Mouse (Mus musculus) olfactory bulb, adult 2 months (tissue): ENCODE results near the gene Sdf4. TPM values are rescaled to one million over a fixed set of nuclear protein-coding genes. Genes with fewer than 3 reads are reported as not detected.

Experiments
- H3K27ac ChIP-seq: fragments of 200-500 bp; 2 replicates; pipeline ENCODE4 v1.5.1; 2012; ENCODE audit warnings: low read depth, low read length; ENCODE audit not compliant: insufficient read depth
- H3K4me1 ChIP-seq: fragments of 200-500 bp; 2 replicates; pipeline ENCODE4 v1.6.1; 2012; ENCODE audit warnings: low read length; ENCODE audit not compliant: control insufficient read depth, insufficient read depth
- H3K4me3 ChIP-seq: fragments of 200-500 bp; 2 replicates; pipeline ENCODE4 v1.5.1; 2012; ENCODE audit warnings: mild to moderate bottlenecking, low read depth, low read length, moderate library complexity; ENCODE audit not compliant: insufficient read depth
- CTCF ChIP-seq: fragments of 200-500 bp; IDR thresholded peaks from 2 replicates; pipeline ENCODE4 v1.5.1; 2012; ENCODE audit warnings: low read depth, mild to moderate bottlenecking, low read length, moderate library complexity; ENCODE audit not compliant: insufficient read depth
- POLR2A ChIP-seq: fragments of 200-500 bp; IDR thresholded peaks from 2 replicates; pipeline ENCODE4 v1.6.1; 2012; ENCODE audit warnings: mild to moderate bottlenecking, low read depth, low read length, moderate library complexity; ENCODE audit not compliant: insufficient read depth
- WGBS: fragments of 180-500 bp; shearing (Covaris S2); methylation state at CpG from one replicate; pipeline ENCODE4 v1.1.7; 2018; 5-methylcytosine and 5-hydroxymethylcytosine counted together
- polyA plus RNA-seq: library from polyadenylated mRNA; stranded (reverse); fragments of >200 nt; gene quantifications from 2 replicates; pipeline ENCODE4 v1.2.4, GENCODE M21; 2012; ENCODE audit warnings: low replicate concordance; ENCODE audit not compliant: missing spikeins, insufficient read depth, insufficient read length

The Sdf4 gene
- polyA plus RNA-seq, 1 experiment = 218 TPM

DNA sequence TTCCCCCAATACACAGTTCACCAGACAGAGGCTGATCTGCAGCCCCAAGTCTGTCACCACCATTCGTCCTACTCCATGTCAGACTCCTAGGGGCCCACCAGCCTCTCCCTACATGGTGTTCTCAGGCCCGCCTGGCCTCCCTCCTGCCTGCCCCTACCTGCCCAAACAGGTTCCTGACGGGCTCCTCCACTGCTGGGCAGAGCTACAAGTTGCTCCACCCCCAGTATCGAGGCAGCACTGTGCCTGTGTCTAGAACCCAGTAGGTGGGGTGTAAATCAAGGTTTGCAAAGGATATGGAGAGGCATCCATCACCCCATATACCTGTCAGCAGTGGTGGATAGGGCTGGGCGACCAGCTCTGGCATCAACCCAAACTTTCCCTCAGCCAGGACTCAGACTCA is 66.6 kb downstream of the Sdf4 start, which contains the start of gene Ttll10:
Ttll10 (minus strand) TSS at position 154 of the 400 bp plus-strand sequence.
- Histone ChIP-seq H3K4me3 (no peak within 1 kb of the TSS), H3K27ac (no peak within 1 kb of the TSS), H3K4me1 (no peaks in the 10 kb centered on the region; the same call in 1 of the 2 replicates)
- 64% methylated on average over 5 of the region's 5 CpGs for whole genome bisulfite sequencing
- TF ChIP-seq POLR2A = no peak
- TF ChIP-seq CTCF = no peak

GRCm38 (mm10) chr4:156059713-156060112 is 67.0 kb downstream of the Sdf4 start:
- no peaks in the 10 kb centered on the region; the same call in 1 of the 2 replicates for H3K4me1 ChIP-seq
- no peak for TF ChIP-seq CTCF
- no peak for TF ChIP-seq POLR2A
- WGBS = 54% methylated on average over 10 of the region's 10 CpGs
- no peak overlapping the region for H3K4me3 ChIP-seq
- H3K27ac ChIP-seq = no peak overlapping the region

Other genes with a start within 250 kb of the Sdf4 start
- not detected in 2 replicates for gene Atad3a, start 231.8 kb upstream of the Sdf4 start, polyA plus RNA-seq
- not detected in 2 replicates for gene Vwa1, start 218.2 kb upstream of the Sdf4 start, polyA plus RNA-seq
- not detected in 2 replicates for gene Tmem88b, start 207.0 kb upstream of the Sdf4 start, polyA plus RNA-seq
- gene Ankrd65, start 202.4 kb upstream of the Sdf4 start, polyA plus RNA-seq = not detected in 2 replicates
- gene Mrpl20, start 190.0 kb upstream of the Sdf4 start, polyA plus RNA-seq = not detected in 2 replicates
- gene Ccnl2, start 180.4 kb upstream of the Sdf4 start, polyA plus RNA-seq = 186 and 258 TPM in 2 replicates
- not detected in 2 replicates for gene Aurkaip1, start 161.6 kb upstream of the Sdf4 start, polyA plus RNA-seq
- not detected in 2 replicates for gene Mxra8, start 153.2 kb upstream of the Sdf4 start, polyA plus RNA-seq
- not detected in 2 replicates for gene Dvl1, start 145.5 kb upstream of the Sdf4 start, polyA plus RNA-seq
- gene Tas1r3, start 129.5 kb upstream of the Sdf4 start, polyA plus RNA-seq = not detected in 2 replicates
- not detected in 2 replicates for gene Cptp, start 123.4 kb upstream of the Sdf4 start, polyA plus RNA-seq
- not detected in 2 replicates for gene Ints11, start 123.3 kb upstream of the Sdf4 start, polyA plus RNA-seq
- gene Pusl1, start 101.1 kb upstream of the Sdf4 start, polyA plus RNA-seq = not detected in 2 replicates
- not detected in 2 replicates for gene Acap3, start 101.0 kb upstream of the Sdf4 start, polyA plus RNA-seq
- not detected in 2 replicates for gene Ube2j2, start 49.0 kb upstream of the Sdf4 start, polyA plus RNA-seq
- gene C1qtnf12, start 30.6 kb upstream of the Sdf4 start, polyA plus RNA-seq = not detected in 2 replicates
- not detected in 2 replicates for gene B3galt6, start 223 bp upstream of the Sdf4 start, polyA plus RNA-seq
- not detected in 2 replicates for gene Tnfrsf4, start 21.0 kb downstream of the Sdf4 start, polyA plus RNA-seq
- not detected in 2 replicates for gene Tnfrsf18, start 33.3 kb downstream of the Sdf4 start, polyA plus RNA-seq
- gene Ttll10, start 66.5 kb downstream of the Sdf4 start, polyA plus RNA-seq = not detected in 2 replicates
- not detected in 2 replicates for gene 9430015G10Rik, start 117.1 kb downstream of the Sdf4 start, polyA plus RNA-seq
- not detected in 2 replicates for gene Rnf223, start 137.6 kb downstream of the Sdf4 start, polyA plus RNA-seq
- gene Agrn, start 204.6 kb downstream of the Sdf4 start, polyA plus RNA-seq = not detected in 2 replicates
- not detected in 2 replicates for gene Isg15, start 207.9 kb downstream of the Sdf4 start, polyA plus RNA-seq
- not detected in 2 replicates for gene AW011738, start 210.4 kb downstream of the Sdf4 start, polyA plus RNA-seq
- gene Perm1, start 223.0 kb downstream of the Sdf4 start, polyA plus RNA-seq = not detected in 2 replicates
- 117 TPM in 1 of 2 replicates, not detected in the other for gene Plekhn1, start 242.0 kb downstream of the Sdf4 start, polyA plus RNA-seq
- gene Noc2l, start 243.1 kb downstream of the Sdf4 start, polyA plus RNA-seq = not detected in 2 replicates